Mouse (Mus musculus) limb, embryonic 14.5 days (tissue): ENCODE measurements at regions not wholly inside any gene's neighbourhood (a gene's known extent, or its start where the extent isn't known, plus 50 kb on each side); places are given as distances from the start of the nearest gene placed in this dataset.

Source experiments
- ATAC-seq: fragments of 200-750 bp; cut with Nextera tagmentation; 2 replicates; pipeline ENCODE4 v1.8.0; 2017; ENCODE audit warnings: low read depth, moderate number of reproducible peaks, moderate TSS enrichment; ENCODE audit not compliant: low FRiP score
- DNase-seq: peaks from one replicate; pipeline ENCODE4 v3.0.0-alpha.2; 2015; ENCODE audit warnings: low spot score
- H3K27ac ChIP-seq: fragments of 300-500 bp; sonication (generic); replicated peaks from 2 replicates; pipeline ENCODE4 v1.5.1; 2014; ENCODE audit warnings: low read depth, mild to moderate bottlenecking, low read length, moderate library complexity, mixed read lengths
- H3K27me3 ChIP-seq: fragments of 300-500 bp; sonication (generic); 2 replicates; pipeline ENCODE4 v1.6.1; 2014; ENCODE audit warnings: low read length, mixed read lengths; ENCODE audit not compliant: control insufficient read depth, insufficient read depth
- H3K36me3 ChIP-seq: fragments of 300-500 bp; sonication (generic); 2 replicates; pipeline ENCODE4 v1.6.1; 2014; ENCODE audit warnings: mild to moderate bottlenecking, low read length, moderate library complexity, mixed read lengths; ENCODE audit not compliant: control insufficient read depth, insufficient read depth
- H3K4me1 ChIP-seq: fragments of 300-500 bp; sonication (generic); 2 replicates; pipeline ENCODE4 v1.6.1; 2014; ENCODE audit warnings: antibody characterized with exemption, low read length, mixed read lengths; ENCODE audit not compliant: control insufficient read depth, insufficient read depth
- H3K4me2 ChIP-seq: fragments of 300-500 bp; sonication (generic); replicated peaks from 2 replicates; pipeline ENCODE4 v1.6.1; 2014; ENCODE audit warnings: low read depth, mild to moderate bottlenecking, low read length, moderate library complexity; ENCODE audit not compliant: severe bottlenecking
- H3K4me3 ChIP-seq: fragments of 300-500 bp; sonication (generic); replicated peaks from 2 replicates; pipeline ENCODE4 v1.5.1; 2014; ENCODE audit warnings: low read length
- H3K9ac ChIP-seq: fragments of 300-500 bp; sonication (generic); 2 replicates; pipeline ENCODE4 v1.6.1; 2014; ENCODE audit warnings: mild to moderate bottlenecking, low read depth, low read length, moderate library complexity; ENCODE audit not compliant: severe bottlenecking
- H3K9me3 ChIP-seq: fragments of 300-500 bp; sonication (generic); 2 replicates; pipeline ENCODE4 v1.6.1; 2016; ENCODE audit warnings: low read length; ENCODE audit not compliant: control insufficient read depth
- POLR2A ChIP-seq: fragments of 200-500 bp; IDR thresholded peaks from 2 replicates; pipeline ENCODE4 v1.8.0; 2012; ENCODE audit warnings: inconsistent platforms, mild to moderate bottlenecking, moderate library complexity, borderline replicate concordance; ENCODE audit not compliant: insufficient read depth, insufficient read length; ENCODE audit errors: extremely low read depth
- WGBS: fragments of 180-500 bp; shearing (Covaris S2); extraction: QIAGEN DNeasy Blood & Tissue Kit; methylation state at CpG from one replicate; pipeline ENCODE4 v1.1.7; 2014; 5-methylcytosine and 5-hydroxymethylcytosine counted together

DNA sequence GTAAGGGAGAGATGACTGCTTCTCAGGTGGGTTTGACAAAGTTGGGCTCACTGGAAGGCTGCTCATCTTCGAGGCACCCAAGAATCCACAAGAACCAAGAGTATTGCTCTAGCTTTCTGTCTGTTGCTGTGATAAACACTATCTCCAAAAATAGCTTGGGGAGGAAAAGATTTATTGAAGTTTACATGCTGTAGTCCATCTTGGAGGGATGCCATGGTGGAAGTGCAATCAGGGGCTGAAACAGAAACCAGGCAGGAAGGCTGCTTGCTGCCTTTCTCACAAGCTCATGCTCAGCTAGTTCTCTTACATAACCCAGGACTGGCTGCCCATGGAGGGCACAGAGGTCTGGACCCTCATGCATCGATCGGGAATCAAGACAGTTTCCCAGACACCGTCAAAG lies 314.5 kb upstream of the Rbfox1 start:
- no peak overlapping the region for H3K4me3 ChIP-seq
- DNase-seq (no peak), ATAC-seq (no peak)
- H3K27ac ChIP-seq, result no peak overlapping the region
- H3K9ac ChIP-seq, result no peak overlapping the region
- 89% methylated on average over 4 of the region's 4 CpGs for WGBS
- no peak for TF ChIP-seq POLR2A
- H3K36me3 ChIP-seq, result no peaks in the 10 kb centered on the region
- H3K4me2 ChIP-seq, result no peak overlapping the region
- H3K27me3 ChIP-seq, result no peaks in the 10 kb centered on the region
- no peaks in the 10 kb centered on the region for H3K4me1 ChIP-seq
- no peaks in the 10 kb centered on the region for H3K9me3 ChIP-seq

DNA sequence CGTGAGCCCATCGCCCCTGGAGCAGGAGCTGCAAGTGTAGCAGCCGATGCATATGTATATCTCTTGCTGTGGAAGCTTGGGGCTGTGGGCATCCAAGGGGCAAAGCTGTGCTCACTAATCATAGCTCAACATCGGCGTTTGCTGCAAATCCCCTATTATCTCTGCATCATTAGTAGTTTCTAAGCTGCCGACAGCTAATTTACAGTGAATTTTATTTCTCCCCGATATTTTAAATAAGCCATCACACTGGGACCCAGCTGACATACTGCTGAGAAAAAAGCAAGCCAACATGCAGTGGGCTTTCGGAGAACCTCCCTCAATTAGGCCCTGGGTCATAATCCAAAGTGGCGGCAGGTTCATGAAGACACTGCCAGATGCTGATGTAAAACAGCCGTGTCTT lies 313.3 kb upstream of the Eef2kmt start:
- TF ChIP-seq POLR2A, result no peak
- Histone ChIP-seq H3K4me2 (no peak overlapping the region), H3K4me3 (no peak overlapping the region), H3K27ac (no peak overlapping the region), H3K9me3 (no peaks in the 10 kb centered on the region), H3K9ac (no peak overlapping the region), H3K36me3 (no peaks in the 10 kb centered on the region), H3K27me3 (no peaks in the 10 kb centered on the region), H3K4me1 (no peaks in the 10 kb centered on the region)
- DNase-seq (no peak), ATAC-seq (no peak)
- 58% methylated on average over 10 of the region's 10 CpGs for WGBS

DNA sequence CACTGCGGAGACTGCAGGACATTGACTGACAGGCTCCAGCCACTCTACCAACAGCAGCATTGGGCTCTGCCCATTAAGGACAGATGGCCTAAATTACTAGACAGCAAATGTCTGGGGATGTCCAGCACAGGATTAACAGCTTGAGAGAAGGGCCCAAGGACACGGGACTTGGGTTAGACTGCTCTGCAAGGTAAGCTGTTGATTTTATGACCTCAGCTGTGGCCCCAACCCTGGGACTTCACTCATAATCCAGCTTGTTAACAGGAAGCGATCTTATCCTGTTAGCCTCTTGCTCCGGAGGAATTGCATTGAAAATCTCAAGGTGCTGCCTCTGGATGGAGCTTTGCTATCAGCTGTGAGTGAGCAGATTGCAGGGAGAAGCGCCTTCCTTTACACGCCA lies 293.2 kb upstream of the Eef2kmt start:
- Histone ChIP-seq H3K27ac (no peak overlapping the region), H3K9me3 (no peaks in the 10 kb centered on the region), H3K4me3 (no peak overlapping the region), H3K4me2 (no peak overlapping the region), H3K36me3 (no peaks in the 10 kb centered on the region), H3K9ac (no peak overlapping the region), H3K4me1 (no peaks in the 10 kb centered on the region), H3K27me3 (no peaks in the 10 kb centered on the region)
- ATAC-seq (no peak), DNase-seq (no peak)
- no peak for TF ChIP-seq POLR2A
- WGBS, result 45% methylated on average over 6 of the region's 6 CpGs

DNA sequence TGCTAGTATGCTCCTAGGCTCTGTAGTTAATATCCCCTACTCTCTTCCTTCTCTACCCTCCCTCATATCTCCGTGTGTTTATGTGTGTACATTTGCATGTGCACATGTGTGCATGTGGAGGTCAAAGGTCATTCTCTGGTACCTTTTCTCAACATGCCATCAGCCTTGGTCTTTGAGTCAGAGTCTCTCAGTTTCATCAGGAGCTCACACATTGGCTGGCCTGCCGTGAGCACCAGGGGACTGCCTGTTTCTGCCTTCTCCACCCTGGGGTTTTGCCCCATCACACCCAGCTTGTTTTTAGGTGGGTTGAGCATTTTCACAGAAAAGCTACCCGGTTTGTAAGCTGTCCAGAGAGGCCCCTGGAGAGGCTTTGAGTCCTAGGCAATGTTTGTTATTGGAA lies 292.8 kb upstream of the Eef2kmt start:
- 66% methylated on average over 3 of the region's 3 CpGs for WGBS
- no peak for ATAC-seq
- no peak overlapping the region for H3K4me3 ChIP-seq

DNA sequence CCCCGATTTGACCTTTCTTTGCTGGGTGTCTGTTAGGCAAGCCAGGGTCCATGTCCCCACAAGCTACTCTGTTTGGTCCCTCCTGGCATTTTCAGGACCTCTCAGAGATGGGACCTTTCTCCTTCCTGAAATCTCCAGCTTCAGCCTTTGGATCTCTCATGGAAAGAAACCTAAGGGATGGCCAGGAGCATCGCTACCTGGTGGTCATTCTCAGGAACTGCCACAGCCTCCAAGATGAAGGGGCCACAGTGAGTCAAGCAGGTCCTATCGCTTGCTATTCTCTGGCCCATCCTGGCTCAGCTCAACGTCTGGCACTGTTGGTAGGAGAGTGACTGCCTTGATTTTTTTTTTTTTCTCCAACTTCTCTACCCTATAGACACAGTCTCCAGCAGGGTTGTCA lies 291.0 kb upstream of the Eef2kmt start:
- Histone ChIP-seq H3K4me2 (no peak overlapping the region), H3K9ac (no peak overlapping the region), H3K36me3 (no peaks in the 10 kb centered on the region), H3K9me3 (no peaks in the 10 kb centered on the region), H3K4me3 (no peak overlapping the region), H3K27me3 (no peaks in the 10 kb centered on the region), H3K27ac (no peak overlapping the region), H3K4me1 (no peaks in the 10 kb centered on the region)
- ATAC-seq (no peak), DNase-seq (no peak)
- TF ChIP-seq POLR2A, result no peak
- WGBS, result 42% methylated on average over 4 of the region's 4 CpGs

More for the DNA sequence above, 292.8 kb upstream of the Eef2kmt start:
- Histone ChIP-seq H3K4me1 (no peaks in the 10 kb centered on the region), H3K9ac (no peak overlapping the region), H3K27me3 (no peaks in the 10 kb centered on the region), H3K27ac (no peak overlapping the region), H3K36me3 (no peaks in the 10 kb centered on the region), H3K4me2 (no peak overlapping the region), H3K9me3 (no peaks in the 10 kb centered on the region)
- TF ChIP-seq POLR2A, result no peak
- no peak for DNase-seq

DNA sequence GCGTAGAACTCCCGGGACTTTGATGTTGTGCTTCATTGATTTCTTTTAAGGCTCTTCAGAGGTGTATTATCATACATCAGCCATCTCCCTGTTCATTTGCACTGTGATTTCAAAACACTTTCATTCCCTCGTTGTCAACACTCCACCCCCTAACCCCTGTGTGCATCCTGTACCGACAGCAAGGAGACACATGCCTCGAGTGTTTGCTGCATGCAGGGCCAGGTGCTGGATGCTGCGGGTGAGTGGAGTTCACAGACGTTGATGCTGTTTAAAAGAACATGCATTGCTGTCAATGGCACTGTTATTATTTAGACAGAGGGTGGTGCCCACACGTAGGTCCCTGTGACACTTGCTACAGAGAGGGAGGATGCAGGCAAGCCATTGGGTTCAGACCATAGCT lies 290.0 kb upstream of the Eef2kmt start:
- Histone ChIP-seq H3K4me1 (no peaks in the 10 kb centered on the region), H3K36me3 (no peaks in the 10 kb centered on the region), H3K4me3 (no peak overlapping the region), H3K27me3 (no peaks in the 10 kb centered on the region), H3K27ac (no peak overlapping the region), H3K9me3 (no peaks in the 10 kb centered on the region), H3K4me2 (no peak overlapping the region), H3K9ac (no peak overlapping the region)
- ATAC-seq (no peak), DNase-seq (no peak)
- 62% methylated on average over 8 of the region's 8 CpGs for WGBS
- TF ChIP-seq POLR2A, result no peak
